Mouse (Mus musculus) ES-E14 (cell line): ENCODE measurements at regions not wholly inside any gene's neighbourhood (a gene's known extent, or its start where the extent isn't known, plus 50 kb on each side); places are given as distances from the start of the nearest gene placed in this dataset.

ENCODE experiments used
- DNase-seq: peaks from one replicate; pipeline ENCODE4 v3.0.0-alpha.2; 2013; ENCODE audit warnings: low read depth, low spot score
- H3K27ac ChIP-seq: 2 replicates; pipeline ENCODE4 v1.5.1; 2012; ENCODE audit warnings: low read depth, mild to moderate bottlenecking, low read length, moderate library complexity, mixed read lengths; ENCODE audit not compliant: poor library complexity, insufficient read depth, severe bottlenecking
- H3K36me3 ChIP-seq: 2 replicates; pipeline ENCODE4 v1.6.1; 2012; ENCODE audit warnings: mild to moderate bottlenecking, low read length, moderate library complexity, mixed read lengths; ENCODE audit not compliant: control insufficient read depth, poor library complexity, insufficient read depth, severe bottlenecking
- H3K4me1 ChIP-seq, 2 experiments: fragments of 150-350 bp in 1 of 2; sonication (generic) in 1 of 2; 2 replicates each; pipeline ENCODE4 v1.6.1; 2012; ENCODE audit warnings: low read length in 2 of 2, mild to moderate bottlenecking in 1 of 2, mixed read lengths in 1 of 2; ENCODE audit not compliant: control insufficient read depth in 2 of 2, insufficient read depth in 2 of 2, poor library complexity in 1 of 2
- H3K4me3 ChIP-seq, 2 experiments: fragments of 150-350 bp in 1 of 2; sonication (generic) in 1 of 2; 2 replicates each; pipeline ENCODE4 v1.5.1; 2012; ENCODE audit warnings: low read length in 2 of 2, low read depth in 1 of 2, mild to moderate bottlenecking in 1 of 2, mixed read lengths in 1 of 2; ENCODE audit not compliant: insufficient read depth in 1 of 2, poor library complexity in 1 of 2, severe bottlenecking in 1 of 2
- H3K9ac ChIP-seq: 2 replicates; pipeline ENCODE4 v1.6.1; 2012; ENCODE audit warnings: low read depth, mild to moderate bottlenecking, low read length, mixed read lengths; ENCODE audit not compliant: poor library complexity, insufficient read depth, severe bottlenecking
- H3K9me3 ChIP-seq: fragments of 150-350 bp; sonication (generic); 2 replicates; pipeline ENCODE4 v1.6.1; 2012; ENCODE audit warnings: low read depth, mild to moderate bottlenecking, low read length; ENCODE audit not compliant: control insufficient read depth, insufficient read depth
- CHD2 ChIP-seq: IDR thresholded peaks from 2 replicates; pipeline ENCODE4 v1.6.1; 2014; ENCODE audit warnings: mild to moderate bottlenecking, low read depth, low read length, inconsistent platforms
- HCFC1 ChIP-seq: IDR thresholded peaks from 2 replicates; pipeline ENCODE4 v1.6.1; 2012; ENCODE audit warnings: low read length, inconsistent platforms, borderline replicate concordance; ENCODE audit not compliant: insufficient read depth
- MAFK ChIP-seq: IDR thresholded peaks from 2 replicates; pipeline ENCODE4 v1.6.1; 2014; ENCODE audit warnings: mild to moderate bottlenecking, low read depth, low read length, inconsistent platforms; ENCODE audit not compliant: insufficient read depth
- ZC3H11A ChIP-seq: IDR thresholded peaks from 2 replicates; pipeline ENCODE4 v1.6.1; 2012; ENCODE audit warnings: low read depth, mild to moderate bottlenecking, inconsistent platforms, low read length, borderline replicate concordance
- ZNF384 ChIP-seq: IDR thresholded peaks from 2 replicates; pipeline ENCODE4 v1.6.1; 2012; ENCODE audit warnings: low read depth, low read length, inconsistent platforms
- in situ Hi-C, 2 experiments: fragments of 600-800 bp; cut with MboI; formaldehyde crosslinking; loops; one replicate each; pipeline ENCODE4 v1.15.1; 2025; ENCODE audit warnings: low sequenced_read_pairs in 2 of 2, inconsistent platforms in 1 of 2; ENCODE audit not compliant: unreplicated experiment in 2 of 2

DNA sequence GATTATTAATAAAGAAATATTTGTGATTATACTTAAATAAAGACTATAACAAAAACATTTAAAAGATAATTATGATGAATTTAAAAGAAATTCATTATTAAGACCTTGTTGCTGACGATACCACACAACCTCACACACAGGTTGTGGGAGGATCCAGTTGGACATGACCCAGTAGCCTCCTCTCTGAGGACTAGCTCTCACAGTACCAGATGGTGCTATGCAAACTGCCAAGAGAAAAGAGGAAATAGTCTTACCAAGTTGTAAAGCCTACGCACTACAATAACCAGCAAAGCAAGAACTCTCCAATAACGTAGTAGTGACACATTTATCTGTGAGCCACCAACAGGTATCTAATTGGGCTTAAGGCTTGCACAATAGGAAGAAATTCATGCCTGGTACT is 379.7 kb upstream of the Map3k7 start:
- Histone ChIP-seq H3K9me3 (no peaks in the 10 kb centered on the region), H3K4me3 (no peak overlapping the region), H3K27ac (no peak overlapping the region), H3K4me1 (no peaks in the 10 kb centered on the region), H3K9ac (no peak overlapping the region), H3K36me3 (no peaks in the 10 kb centered on the region)
- in situ Hi-C loops: no loop called here
- TF ChIP-seq ZC3H11A (no peak), MAFK (no peak), HCFC1 (no peak), CHD2 (no peak), ZNF384 (no peak)
- DNase-seq: no peak

DNA sequence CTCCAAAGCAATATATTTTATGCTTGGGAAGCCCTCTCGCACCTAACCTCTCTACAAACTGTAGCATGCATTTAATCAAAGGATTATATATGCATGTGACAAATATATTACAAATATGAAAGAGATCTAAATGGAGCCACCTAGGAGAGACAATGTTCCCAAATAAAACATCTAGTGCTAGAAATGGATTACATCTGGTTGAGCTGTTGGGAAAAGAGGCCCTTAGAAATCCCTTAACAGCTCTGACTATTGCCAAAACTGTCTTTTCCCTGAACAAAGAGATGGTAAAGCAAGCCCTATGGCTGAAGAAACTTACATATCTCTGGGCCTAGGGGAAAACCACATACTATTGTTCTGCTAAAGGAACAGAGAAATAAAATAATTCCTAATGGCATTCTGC is 369.8 kb upstream of the Map3k7 start:
- no peaks in the 10 kb centered on the region for H3K4me1 ChIP-seq
- H3K4me3 ChIP-seq: no peak overlapping the region
- DNase-seq: no peak
- no peak overlapping the region for H3K9ac ChIP-seq
- H3K9me3 ChIP-seq: no peaks in the 10 kb centered on the region
- in situ Hi-C loops: no loop called here
- no peaks in the 10 kb centered on the region for H3K36me3 ChIP-seq
- no peak for TF ChIP-seq HCFC1
- TF ChIP-seq ZC3H11A: no peak
- TF ChIP-seq MAFK: no peak
- TF ChIP-seq ZNF384: no peak
- TF ChIP-seq CHD2: no peak
- H3K27ac ChIP-seq: no peak overlapping the region

DNA sequence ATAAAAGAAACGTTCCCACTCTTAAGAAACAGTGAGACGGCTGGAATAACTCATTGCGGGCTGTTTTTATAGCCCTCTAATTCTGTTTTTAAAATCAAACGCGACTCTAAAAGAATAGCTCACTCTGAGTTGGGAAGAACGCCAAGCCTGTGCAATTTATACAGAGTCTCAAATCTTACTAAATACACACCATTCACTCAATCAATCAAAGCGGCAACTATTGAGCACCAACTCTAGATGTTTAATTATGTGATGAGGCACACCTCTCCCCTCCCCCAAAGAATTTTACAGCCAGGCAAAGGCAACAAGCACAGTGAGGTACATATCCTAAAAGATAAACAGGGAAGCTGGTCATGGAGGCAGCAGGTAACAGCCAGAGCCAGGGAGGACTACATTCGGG is 362.4 kb upstream of the Map3k7 start:
- Histone ChIP-seq H3K27ac (no peak overlapping the region), H3K4me3 (no peak overlapping the region), H3K9ac (no peak overlapping the region), H3K9me3 (no peaks in the 10 kb centered on the region), H3K4me1 (no peaks in the 10 kb centered on the region), H3K36me3 (no peaks in the 10 kb centered on the region)
- in situ Hi-C loops: no loop called here
- no peak for TF ChIP-seq CHD2
- TF ChIP-seq MAFK: no peak
- TF ChIP-seq ZNF384: no peak
- TF ChIP-seq HCFC1: no peak
- no peak for TF ChIP-seq ZC3H11A
- DNase-seq: no peak

DNA sequence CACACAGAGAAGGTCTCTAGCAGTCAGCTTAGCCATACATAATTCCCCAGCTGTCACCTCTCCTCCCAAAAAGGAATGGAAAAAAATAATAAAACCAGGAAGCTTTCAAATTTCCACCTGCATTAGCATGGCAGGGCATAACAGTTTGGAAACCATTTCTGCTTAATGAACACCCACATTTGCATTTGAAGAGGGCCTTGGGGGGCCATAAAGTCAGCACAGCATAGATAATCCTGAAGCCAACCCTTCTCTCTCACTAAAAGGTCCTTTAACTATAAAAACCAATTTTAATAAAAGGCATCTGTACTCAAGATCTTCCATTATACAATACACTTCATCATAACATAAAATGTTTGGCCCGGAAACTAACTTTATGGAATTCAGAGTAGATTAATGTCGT is 360.1 kb upstream of the Map3k7 start:
- Histone ChIP-seq H3K27ac (no peak overlapping the region), H3K9me3 (no peaks in the 10 kb centered on the region), H3K4me3 (no peak overlapping the region), H3K4me1 (no peaks in the 10 kb centered on the region), H3K9ac (no peak overlapping the region), H3K36me3 (no peaks in the 10 kb centered on the region)
- DNase-seq: no peak
- in situ Hi-C loops: no loop called here
- no peak for TF ChIP-seq HCFC1
- TF ChIP-seq ZNF384: no peak
- no peak for TF ChIP-seq ZC3H11A

DNA sequence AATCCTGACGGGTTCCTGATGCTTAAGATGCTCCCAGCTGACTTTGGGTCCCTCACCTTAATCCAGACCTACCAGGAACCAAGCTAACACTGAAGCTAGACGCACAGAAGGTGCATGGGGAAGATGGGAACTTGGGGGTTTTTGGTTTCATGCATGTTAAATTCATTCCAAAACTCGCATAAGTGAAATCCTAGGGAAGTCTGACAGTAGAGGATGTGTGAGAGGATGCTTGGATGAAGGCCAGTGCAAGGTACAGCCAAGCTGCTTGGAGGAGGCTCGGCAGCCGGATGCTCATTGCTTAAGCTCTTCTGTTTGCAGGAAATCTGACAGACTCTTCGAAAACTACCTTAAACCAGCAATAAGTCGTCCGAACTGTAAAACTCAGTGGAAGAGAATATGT is 355.1 kb upstream of the Map3k7 start:
- DNase-seq: no peak
- Histone ChIP-seq H3K9ac (no peak overlapping the region), H3K27ac (no peak overlapping the region), H3K9me3 (no peaks in the 10 kb centered on the region), H3K4me3 (no peak overlapping the region), H3K36me3 (no peaks in the 10 kb centered on the region), H3K4me1 (no peaks in the 10 kb centered on the region)
- TF ChIP-seq ZNF384 (no peak), CHD2 (no peak), HCFC1 (no peak), ZC3H11A (no peak), MAFK (no peak)
- in situ Hi-C loops: no loop called here
